Mouse (Mus musculus): ENCODE data around the gene Tesk1.

DNA sequence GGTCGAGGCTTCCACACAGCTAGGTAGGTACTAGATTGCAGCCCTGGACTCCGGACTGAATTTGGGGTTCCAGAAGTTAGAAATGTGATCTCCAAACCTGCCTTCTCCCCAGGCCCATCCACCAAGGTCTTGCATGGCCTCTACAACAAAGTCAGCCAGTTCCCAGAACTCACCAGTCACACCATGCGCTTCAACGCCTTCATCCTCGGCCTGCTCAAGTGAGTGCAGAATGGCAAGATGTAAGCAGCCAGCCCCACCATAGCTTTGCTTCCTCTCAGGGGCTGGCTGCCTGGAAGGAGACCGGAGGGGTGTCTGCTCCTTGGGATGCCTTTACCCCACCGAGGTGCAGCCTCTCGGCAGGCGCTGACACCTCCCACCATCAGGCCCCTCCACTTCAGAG is 17.7 kb upstream of the Tesk1 start:
- TF ChIP-seq CTCF (IDR thresholded peaks at IDR 0.05; ENCODE audit: low read depth, low read length) (no peak), POLR2A (IDR thresholded peaks at IDR 0.05; ENCODE audit: extremely low read depth, insufficient read depth, low read length) (no peak)

All from liver, adult 2 months (tissue).